Mouse (Mus musculus): ENCODE data around the gene Slc7a14. TPM values are rescaled to one million over a fixed set of nuclear protein-coding genes. Genes with fewer than 3 reads are reported as not detected.

Slc7a14 gene
- polyA plus RNA-seq, 1 experiment from 2014 or later: 2.2 TPM

- Histone ChIP-seq H3K36me3 (ENCODE audit: control insufficient read depth, insufficient read depth, low read length) (no peaks in the 10 kb centered on the region), H3K4me2 (ENCODE audit: low read length) (0 out of 2 replicates have a peak overlapping the region, but pooled peaks have one; percentile 14), H3K27ac (ENCODE audit: low read depth, low read length) (no peak overlapping the region), H3K27me3 (replicated peaks; ENCODE audit: control insufficient read depth, insufficient read depth, low read length) (no peaks in the 10 kb centered on the region), H3K4me1 (ENCODE audit: control insufficient read depth, insufficient read depth, low read length) (0 out of 2 replicates have a peak, but pooled peaks cover 6% of the 10 kb centered on the region), H3K9ac (ENCODE audit: low read length) (no peak overlapping the region), H3K9me3 (replicated peaks; ENCODE audit: control insufficient read depth, low read length) (no peaks in the 10 kb centered on the region), H3K4me3 (ENCODE audit: low read depth, low read length) (no peak overlapping the region)
- ATAC-seq: no peak
- no peak for DNase-seq (ENCODE audit: low spot score)
- WGBS: 44% methylated on average over 3 of the region's 3 CpGs
These were observed 144.4 kb downstream of the Slc7a14 start for GRCm38 (mm10) chr3:31165803-31166202.

- no peaks in the 10 kb centered on the region for H3K9me3 ChIP-seq (replicated peaks; ENCODE audit: control insufficient read depth, low read length)
- H3K4me3 ChIP-seq (ENCODE audit: low read depth, low read length): no peak overlapping the region
- H3K27ac ChIP-seq (ENCODE audit: low read depth, low read length): no peak overlapping the region
- ATAC-seq: no peak
- no peaks in the 10 kb centered on the region for H3K27me3 ChIP-seq (replicated peaks; ENCODE audit: control insufficient read depth, insufficient read depth, low read length)
- no peak for DNase-seq (ENCODE audit: low spot score)
- no peaks in the 10 kb centered on the region for H3K36me3 ChIP-seq (ENCODE audit: control insufficient read depth, insufficient read depth, low read length)
- 95% methylated on average over 14 of the region's 14 CpGs for WGBS
- H3K4me1 ChIP-seq (ENCODE audit: control insufficient read depth, insufficient read depth, low read length): 0 out of 2 replicates have a peak, but pooled peaks cover 6% of the 10 kb centered on the region
- H3K9ac ChIP-seq (ENCODE audit: low read length): no peak overlapping the region
- no peak overlapping the region for H3K4me2 ChIP-seq (ENCODE audit: low read length)
These were observed 147.3 kb downstream of the Slc7a14 start for GRCm38 (mm10) chr3:31162860-31163259.

- Histone ChIP-seq H3K4me3 (ENCODE audit: low read depth, low read length) (no peak overlapping the region), H3K4me1 (ENCODE audit: control insufficient read depth, insufficient read depth, low read length) (0 out of 2 replicates have a peak, but pooled peaks cover 1% of the 10 kb centered on the region), H3K9me3 (replicated peaks; ENCODE audit: control insufficient read depth, low read length) (no peaks in the 10 kb centered on the region), H3K9ac (ENCODE audit: low read length) (no peak overlapping the region), H3K36me3 (ENCODE audit: control insufficient read depth, insufficient read depth, low read length) (no peaks in the 10 kb centered on the region), H3K27me3 (replicated peaks; ENCODE audit: control insufficient read depth, insufficient read depth, low read length) (no peaks in the 10 kb centered on the region), H3K27ac (ENCODE audit: low read depth, low read length) (no peak overlapping the region), H3K4me2 (ENCODE audit: low read length) (no peak overlapping the region)
- DNase-seq (ENCODE audit: low spot score) (no peak), ATAC-seq (no peak)
- WGBS: 26% methylated on average over 6 of the region's 6 CpGs
These were observed 148.8 kb downstream of the Slc7a14 start for GRCm38 (mm10) chr3:31161336-31161735.

- WGBS: 77% methylated on average over 10 of the region's 10 CpGs
- DNase-seq (ENCODE audit: low spot score) (no peak), ATAC-seq (no peak)
- Histone ChIP-seq H3K4me1 (ENCODE audit: control insufficient read depth, insufficient read depth, low read length) (no peaks in the 10 kb centered on the region), H3K4me2 (ENCODE audit: low read length) (no peak overlapping the region), H3K27me3 (replicated peaks; ENCODE audit: control insufficient read depth, insufficient read depth, low read length) (no peaks in the 10 kb centered on the region), H3K36me3 (ENCODE audit: control insufficient read depth, insufficient read depth, low read length) (no peaks in the 10 kb centered on the region), H3K4me3 (ENCODE audit: low read depth, low read length) (no peak overlapping the region), H3K27ac (ENCODE audit: low read depth, low read length) (no peak overlapping the region), H3K9me3 (replicated peaks; ENCODE audit: control insufficient read depth, low read length) (no peaks in the 10 kb centered on the region), H3K9ac (ENCODE audit: low read length) (no peak overlapping the region)
These were observed 150.1 kb downstream of the Slc7a14 start for GRCm38 (mm10) chr3:31160046-31160445.

- no peak overlapping the region for H3K4me3 ChIP-seq (ENCODE audit: low read depth, low read length)
- ATAC-seq (no peak), DNase-seq (ENCODE audit: low spot score) (no peak)
- WGBS: 85% methylated on average over 15 of the region's 15 CpGs
- H3K9me3 ChIP-seq (replicated peaks; ENCODE audit: control insufficient read depth, low read length): no peaks in the 10 kb centered on the region
- no peaks in the 10 kb centered on the region for H3K27me3 ChIP-seq (replicated peaks; ENCODE audit: control insufficient read depth, insufficient read depth, low read length)
- no peak overlapping the region for H3K9ac ChIP-seq (ENCODE audit: low read length)
- no peak overlapping the region for H3K4me2 ChIP-seq (ENCODE audit: low read length)
- no peak overlapping the region for H3K27ac ChIP-seq (ENCODE audit: low read depth, low read length)
- H3K36me3 ChIP-seq (ENCODE audit: control insufficient read depth, insufficient read depth, low read length): no peaks in the 10 kb centered on the region
- no peaks in the 10 kb centered on the region for H3K4me1 ChIP-seq (ENCODE audit: control insufficient read depth, insufficient read depth, low read length)
These were observed 152.4 kb downstream of the Slc7a14 start for GRCm38 (mm10) chr3:31157776-31158175.

- Histone ChIP-seq H3K4me2 (ENCODE audit: low read length) (no peak overlapping the region), H3K27me3 (replicated peaks; ENCODE audit: control insufficient read depth, insufficient read depth, low read length) (no peaks in the 10 kb centered on the region), H3K36me3 (ENCODE audit: control insufficient read depth, insufficient read depth, low read length) (no peaks in the 10 kb centered on the region), H3K4me1 (ENCODE audit: control insufficient read depth, insufficient read depth, low read length) (no peaks in the 10 kb centered on the region), H3K9me3 (replicated peaks; ENCODE audit: control insufficient read depth, low read length) (no peaks in the 10 kb centered on the region), H3K4me3 (ENCODE audit: low read depth, low read length) (no peak overlapping the region), H3K9ac (ENCODE audit: low read length) (no peak overlapping the region), H3K27ac (ENCODE audit: low read depth, low read length) (no peak overlapping the region)
- 56% methylated on average over 3 of the region's 3 CpGs for WGBS
- ATAC-seq: no peak
- DNase-seq (ENCODE audit: low spot score): no peak
These were observed 154.1 kb downstream of the Slc7a14 start for GRCm38 (mm10) chr3:31156126-31156525.

Other genes with a start within 250 kb of the Slc7a14 start
- 24.2 and 36.0 TPM in 2 replicates for gene Skil, start 215.3 kb downstream of the Slc7a14 start, polyA plus RNA-seq (2014; fragmentation: Nextera tagmentation; extraction: Ambion mirVana)
- gene Cldn11, start 160.5 kb downstream of the Slc7a14 start, polyA plus RNA-seq (2014; fragmentation: Nextera tagmentation; extraction: Ambion mirVana): 55.3 and 60.4 TPM in 2 replicates

Data from forebrain, embryonic 14.5 days (tissue).